Mouse (Mus musculus): ENCODE measurements around the gene Rgl1.
"Not testable (repeated sequence)": the region's sequence is repeated elsewhere in the genome, so short reads cannot be mapped to it uniquely, and the experiment has no call there.

Rgl1 gene

GRCm38 (mm10) chr1:152785446-152785845 lies 19.3 kb upstream of the Rgl1 start:
- DNase-seq (ENCODE audit: low read depth), result not testable (repeated sequence)

- no peak for DNase-seq (ENCODE audit: low read depth)
These were observed 18.5 kb upstream of the Rgl1 start for GRCm38 (mm10) chr1:152784620-152785019.

GRCm38 (mm10) chr1:152779071-152779737 lies 13.1 kb upstream of the Rgl1 start:
- peak; percentile 56 for DNase-seq (ENCODE audit: low read depth)

- DNase-seq (ENCODE audit: low read depth), result not testable (repeated sequence)
These were observed 8.4 kb upstream of the Rgl1 start for GRCm38 (mm10) chr1:152774601-152775000.

GRCm38 (mm10) chr1:152771016-152771415 lies 4.9 kb upstream of the Rgl1 start:
- DNase-seq (ENCODE audit: low read depth), result no peak

GRCm38 (mm10) chr1:152767749-152768488 lies 1.8 kb upstream of the Rgl1 start:
- peak; percentile 81 for DNase-seq (ENCODE audit: low read depth)

GRCm38 (mm10) chr1:152766804-152767748 lies 925 bp upstream of the Rgl1 start:
- no peak for DNase-seq (ENCODE audit: low read depth)

GRCm38 (mm10) chr1:152761791-152762190 lies 4.4 kb downstream of the Rgl1 start:
- no peak for DNase-seq (ENCODE audit: low read depth)

- DNase-seq (ENCODE audit: low read depth), result no peak
These were observed 15.7 kb downstream of the Rgl1 start, which contains the start of gene Apobec4 for GRCm38 (mm10) chr1:152750312-152750965. Gene Apobec4 (plus strand): TSS chr1:152750551.

- DNase-seq (ENCODE audit: low read depth), result no peak
These were observed 16.9 kb downstream of the Rgl1 start for GRCm38 (mm10) chr1:152749276-152749675.

- no peak for DNase-seq (ENCODE audit: low read depth)
These were observed 19.7 kb downstream of the Rgl1 start for GRCm38 (mm10) chr1:152746426-152746825.

- DNase-seq (ENCODE audit: low read depth), result no peak
These were observed 22.9 kb downstream of the Rgl1 start for GRCm38 (mm10) chr1:152743095-152743826.

GRCm38 (mm10) chr1:152739374-152739773 lies 26.8 kb downstream of the Rgl1 start:
- DNase-seq (ENCODE audit: low read depth), result no peak

GRCm38 (mm10) chr1:152738793-152739192 lies 27.4 kb downstream of the Rgl1 start:
- DNase-seq (ENCODE audit: low read depth), result no peak

- no peak for DNase-seq (ENCODE audit: low read depth)
These were observed 38.4 kb downstream of the Rgl1 start for GRCm38 (mm10) chr1:152727604-152728236.

GRCm38 (mm10) chr1:152726095-152726494 lies 40.1 kb downstream of the Rgl1 start:
- DNase-seq (ENCODE audit: low read depth), result no peak

- DNase-seq (ENCODE audit: low read depth), result no peak
These were observed 41.9 kb downstream of the Rgl1 start for GRCm38 (mm10) chr1:152724286-152724685.

GRCm38 (mm10) chr1:152721535-152722198 lies 44.5 kb downstream of the Rgl1 start:
- DNase-seq (ENCODE audit: low read depth), result no peak

- no peak for DNase-seq (ENCODE audit: low read depth)
These were observed 45.2 kb downstream of the Rgl1 start for GRCm38 (mm10) chr1:152720969-152721368.

- DNase-seq (ENCODE audit: low read depth), result no peak
These were observed 48.0 kb downstream of the Rgl1 start for GRCm38 (mm10) chr1:152718200-152718599.
